Mouse (Mus musculus) cerebellum, postnatal 10 days (tissue): ENCODE results near the gene Jup.

Source experiments
- DNase-seq, 2 experiments: peaks; one replicate each; pipeline ENCODE4 v3.0.0; 2021; ENCODE audit warnings: mixed read lengths in 2 of 2

Gene Jup

DNA sequence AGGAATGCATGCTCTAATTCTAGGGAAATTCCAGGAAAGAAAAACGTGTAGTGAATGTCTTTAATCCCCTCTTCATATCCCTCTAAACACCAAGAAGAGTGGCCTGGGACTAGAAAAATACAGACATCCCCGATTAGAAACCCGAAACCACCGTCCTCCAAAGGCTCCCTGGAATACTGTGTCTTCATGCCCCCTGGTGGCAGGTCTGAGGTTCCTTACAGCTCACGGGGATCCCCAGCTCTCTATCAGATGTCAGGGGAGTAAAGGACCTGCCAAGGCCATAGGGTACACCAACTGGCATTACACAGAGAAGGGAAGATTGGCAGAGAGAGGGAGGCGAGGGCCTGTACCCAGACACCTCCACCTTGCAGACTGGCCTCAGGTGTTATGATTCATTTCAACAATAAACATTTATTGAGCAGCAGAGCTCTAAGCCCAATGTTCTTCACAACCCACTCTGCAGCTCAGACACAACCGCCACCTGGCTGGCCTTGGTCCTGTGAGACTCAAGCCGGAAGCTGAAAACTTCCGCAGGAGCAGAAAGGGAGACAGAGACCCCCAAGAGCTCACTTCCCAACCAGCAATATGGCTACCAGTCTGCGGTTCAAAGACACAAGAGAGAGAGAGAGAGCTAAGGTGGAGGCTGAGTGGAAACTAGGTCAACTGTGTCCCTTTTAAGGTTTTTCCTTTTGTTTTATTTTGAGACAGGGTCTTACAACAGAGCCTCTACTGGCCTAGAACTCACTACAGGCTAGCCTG is 10.7 kb upstream of the Jup start:
- peak; percentile 82 to 83 for DNase-seq

DNA sequence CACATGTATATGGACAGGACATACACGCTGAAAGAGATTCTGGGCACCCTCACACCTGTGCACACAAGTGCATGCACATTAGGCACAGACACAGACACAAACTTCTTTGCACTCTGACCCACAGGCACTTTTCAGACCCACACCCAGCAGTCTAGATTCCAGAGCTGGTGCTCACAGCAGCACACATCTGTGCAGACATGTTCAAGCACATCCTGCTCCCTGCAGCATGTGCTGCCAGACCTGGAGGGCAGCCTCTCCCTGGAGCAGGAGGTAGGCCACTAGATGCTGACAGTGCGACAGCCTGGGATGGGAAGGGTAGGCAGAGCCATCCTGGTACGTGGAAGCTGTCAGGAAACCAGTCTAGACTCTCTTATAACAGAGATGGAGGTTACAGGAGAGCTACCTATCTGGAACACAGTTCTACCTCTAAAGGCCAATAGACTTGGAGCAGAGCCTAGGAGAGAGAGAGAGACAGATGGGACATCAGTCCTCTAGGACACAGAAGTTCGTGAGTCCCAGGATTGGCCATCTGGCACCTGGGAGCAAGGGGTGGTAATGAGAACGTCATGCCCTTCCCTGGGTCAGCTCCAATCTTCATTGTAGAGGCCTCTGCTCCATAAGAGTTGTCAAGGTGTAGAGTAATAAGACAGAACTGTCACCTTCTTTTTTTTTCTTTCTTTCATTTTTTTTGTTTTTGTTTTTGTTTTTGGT is 9.6 kb upstream of the Jup start:
- peak; percentile 86 for DNase-seq

DNA sequence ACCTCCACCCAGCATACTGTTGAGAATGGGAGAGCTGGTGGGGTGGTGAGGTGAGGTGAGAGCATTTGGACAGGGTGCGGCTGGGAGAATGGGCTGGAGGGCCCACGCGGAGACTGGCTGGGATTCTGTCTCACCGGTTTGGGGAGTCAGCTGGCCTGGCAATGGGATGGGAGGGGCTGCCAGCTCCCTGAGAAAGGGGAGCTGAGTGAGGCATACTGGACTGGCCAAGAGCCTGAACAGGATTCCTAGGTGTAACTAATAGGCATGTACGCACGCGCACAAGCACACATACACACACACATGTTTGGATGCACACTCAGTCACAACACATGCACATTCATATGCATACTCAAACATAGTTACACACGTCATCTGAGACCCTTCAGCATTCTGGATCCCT is 8.7 kb upstream of the Jup start:
- peak; percentile 54 to 59 for DNase-seq

DNA sequence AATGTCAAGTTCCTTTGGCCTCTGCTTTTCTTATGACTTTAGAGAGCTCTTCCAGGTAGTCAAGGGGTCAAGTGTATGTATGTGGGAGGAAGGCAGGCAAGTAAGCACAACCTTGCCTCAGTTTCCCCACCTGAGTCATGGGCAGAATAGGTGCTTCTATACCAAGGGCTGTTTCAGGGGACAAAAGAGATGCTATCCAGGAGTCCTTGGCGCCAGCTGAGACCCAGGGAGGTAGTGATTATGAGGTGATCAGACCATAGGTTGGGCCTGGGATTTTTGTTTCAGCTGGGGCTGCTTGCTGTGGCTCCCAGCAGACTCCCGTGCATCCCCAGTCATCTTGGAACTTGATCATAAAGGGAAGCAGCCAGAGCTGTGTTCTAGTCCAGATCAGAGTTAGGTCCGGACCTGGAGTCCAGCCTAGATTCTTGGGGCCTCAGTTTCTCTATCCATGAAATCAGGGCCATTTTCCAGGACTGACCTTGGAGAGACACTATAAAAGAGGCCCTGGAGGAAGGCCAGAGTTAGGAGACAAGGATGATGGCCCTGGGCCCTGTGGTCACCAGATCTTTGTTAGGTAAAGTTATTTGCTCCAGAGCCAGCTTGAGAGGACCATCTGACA is 7.0 kb upstream of the Jup start:
- no peak for DNase-seq

DNA sequence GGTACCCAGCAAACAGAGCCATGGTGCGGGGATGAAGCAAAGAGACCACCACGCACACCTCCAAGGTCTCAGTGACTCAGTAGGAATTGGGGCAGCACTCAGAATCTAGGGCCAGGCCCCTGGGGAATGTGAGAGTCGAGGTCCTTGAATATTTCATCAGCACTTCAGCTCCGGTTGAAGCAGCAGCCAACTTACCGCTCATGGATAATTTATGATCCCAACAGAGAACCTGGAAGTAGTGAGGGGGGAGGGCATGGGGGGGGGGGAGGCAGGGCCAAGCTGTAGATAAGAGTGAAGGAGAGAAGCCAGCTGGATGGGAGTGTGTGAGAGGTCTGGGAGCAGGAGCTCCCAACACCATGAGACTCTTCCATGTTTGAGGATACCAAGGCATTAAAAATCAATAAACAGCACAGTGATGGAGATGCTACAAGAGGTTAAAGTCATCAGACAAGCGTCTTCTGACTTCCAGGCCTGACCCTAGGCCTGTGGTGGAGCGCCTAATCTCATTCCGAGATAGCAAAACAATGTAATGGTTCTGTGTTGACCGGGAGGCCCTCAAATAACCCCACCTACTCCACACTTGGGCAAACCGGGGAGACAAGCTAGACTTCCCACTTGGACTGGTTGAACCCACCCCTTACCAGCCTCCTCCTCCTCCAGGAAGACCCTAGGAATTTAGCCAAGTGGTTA is 6.0 kb upstream of the Jup start:
- no peak for DNase-seq

DNA sequence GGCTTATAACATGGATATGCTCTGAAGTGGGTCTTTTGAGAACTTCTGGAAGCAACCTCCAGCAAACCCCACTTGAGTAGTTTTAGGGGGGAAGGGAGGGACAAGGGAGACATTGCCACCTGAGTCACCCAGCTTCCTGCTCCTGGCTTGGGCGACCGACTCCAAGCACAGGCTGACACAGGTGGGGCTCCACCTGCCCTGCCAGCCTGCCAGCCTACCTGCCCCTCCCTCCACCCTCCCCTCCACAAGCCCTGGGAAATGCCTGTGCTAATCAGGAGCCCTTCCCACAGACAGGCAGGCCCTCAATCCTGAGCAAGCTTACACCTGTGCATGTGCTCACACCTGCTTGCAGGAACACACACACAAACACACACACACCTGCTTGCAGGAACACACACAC is 5.1 kb upstream of the Jup start:
- DNase-seq = no peak

DNA sequence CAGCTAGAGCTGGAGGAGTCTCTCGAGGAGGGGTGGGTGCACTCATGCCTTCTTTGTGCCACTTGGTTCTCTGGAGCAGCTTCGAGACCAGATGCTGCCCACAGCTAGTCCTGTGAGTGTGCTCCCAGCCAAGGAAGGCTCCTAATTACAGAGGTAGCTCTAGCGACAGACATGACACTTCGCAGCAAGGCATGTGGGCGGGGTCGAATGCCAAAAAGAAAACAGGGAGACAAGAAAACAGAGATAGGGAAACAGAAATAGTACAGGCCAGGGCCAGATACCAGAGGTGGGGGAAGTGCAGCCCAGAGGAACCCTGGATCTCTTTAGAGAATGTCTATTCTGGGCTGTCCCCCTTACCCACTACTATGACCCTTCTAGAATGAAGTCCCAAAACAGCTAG is 4.7 kb upstream of the Jup start:
- no peak for DNase-seq

DNA sequence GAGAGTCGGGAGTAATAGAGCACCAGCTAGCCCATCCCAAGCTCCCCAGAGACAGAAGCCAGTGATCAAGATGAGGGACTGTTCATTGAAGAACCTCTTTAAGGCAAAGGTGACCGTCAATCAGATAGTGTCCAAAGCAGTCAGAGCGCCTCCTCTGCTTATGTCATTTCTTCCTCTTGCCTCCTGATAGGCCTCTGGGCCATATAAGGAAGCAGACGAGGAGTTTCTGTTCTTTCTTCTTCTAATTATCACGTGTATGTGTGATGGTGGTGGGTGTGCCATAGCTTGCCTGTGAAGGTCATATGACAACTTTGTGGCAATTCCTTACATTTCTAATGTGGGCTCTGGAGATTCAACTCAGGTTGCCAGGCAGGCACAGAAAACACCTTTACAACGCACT is 3.3 kb upstream of the Jup start:
- DNase-seq = no peak

DNA sequence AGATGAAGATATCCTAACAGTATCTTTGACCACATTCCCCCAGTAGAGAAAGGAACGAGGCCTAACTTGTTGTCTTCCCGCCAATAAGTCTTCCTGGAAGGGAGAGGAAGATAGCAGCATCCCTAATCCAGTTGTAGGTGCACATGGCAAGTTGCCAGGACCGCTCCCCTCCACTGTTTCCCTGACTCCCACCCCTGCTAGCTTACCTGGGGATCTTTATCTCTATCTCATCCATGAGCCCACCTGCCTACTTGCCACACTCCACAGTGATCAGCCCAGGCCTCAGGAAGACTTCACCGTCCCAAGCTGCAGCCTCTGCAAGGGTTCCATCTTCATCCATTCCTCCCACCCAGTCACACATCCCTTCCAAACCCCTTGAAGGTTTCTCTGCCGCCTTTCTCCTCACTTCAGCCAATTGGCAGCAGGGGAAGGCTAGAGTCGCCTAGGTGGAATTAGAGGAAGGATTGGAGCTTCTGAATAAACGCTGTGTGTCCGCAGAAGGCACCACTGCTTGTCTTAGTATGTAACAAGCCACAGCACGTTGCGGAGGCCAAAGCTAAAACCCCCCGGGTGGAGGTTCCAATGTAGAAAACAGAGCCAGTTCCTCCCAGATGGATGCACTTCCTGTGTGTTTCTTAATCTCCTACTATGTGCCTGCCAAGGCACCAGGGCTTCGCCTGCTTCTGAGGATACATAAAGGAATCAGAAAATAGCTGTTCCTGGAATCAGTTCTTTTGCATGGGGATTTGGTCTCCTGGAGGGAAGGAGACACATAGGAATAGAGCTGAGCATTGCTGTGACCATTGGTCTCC is 2.4 kb upstream of the Jup start:
- DNase-seq = peak in 1 of 2 experiments; percentile 32

DNA sequence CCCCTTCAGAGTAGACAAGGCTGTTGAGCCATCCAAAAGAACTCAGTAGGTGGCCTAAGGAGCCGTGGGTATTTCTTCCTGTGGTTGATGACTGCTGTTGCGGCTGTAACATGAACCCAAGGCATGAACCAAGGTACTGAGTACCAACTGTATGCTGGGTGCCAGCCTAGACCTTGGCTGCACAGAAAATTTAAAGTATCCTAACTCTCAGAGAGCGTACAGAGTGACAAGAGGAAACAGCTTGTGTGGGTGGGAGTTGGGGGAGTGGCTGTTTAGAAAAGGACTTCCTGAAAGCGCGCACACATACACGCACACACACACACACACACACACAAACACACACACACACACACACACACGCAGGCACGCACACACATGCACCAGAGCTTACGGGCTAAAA is 1.8 kb upstream of the Jup start:
- no peak for DNase-seq

DNA sequence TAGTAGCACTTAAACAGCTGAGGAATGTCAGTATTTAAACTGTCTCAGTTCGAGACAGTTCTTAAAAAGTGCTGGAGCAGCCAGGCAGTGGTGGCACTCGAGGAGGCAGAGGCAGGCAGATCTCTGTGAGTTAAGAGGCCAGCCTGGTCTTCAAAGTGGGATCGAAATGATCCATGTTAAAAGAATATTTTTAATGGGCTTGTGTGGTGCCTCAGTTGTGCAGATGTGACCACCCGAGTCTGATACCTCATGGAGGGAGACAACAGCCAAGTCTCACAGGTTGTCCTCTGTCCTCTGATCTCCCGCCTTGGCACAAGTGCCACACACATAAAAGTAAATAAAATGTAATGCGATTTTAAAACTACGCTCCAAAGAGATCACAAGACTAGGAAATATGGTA is 954 bp upstream of the Jup start:
- DNase-seq = no peak

DNA sequence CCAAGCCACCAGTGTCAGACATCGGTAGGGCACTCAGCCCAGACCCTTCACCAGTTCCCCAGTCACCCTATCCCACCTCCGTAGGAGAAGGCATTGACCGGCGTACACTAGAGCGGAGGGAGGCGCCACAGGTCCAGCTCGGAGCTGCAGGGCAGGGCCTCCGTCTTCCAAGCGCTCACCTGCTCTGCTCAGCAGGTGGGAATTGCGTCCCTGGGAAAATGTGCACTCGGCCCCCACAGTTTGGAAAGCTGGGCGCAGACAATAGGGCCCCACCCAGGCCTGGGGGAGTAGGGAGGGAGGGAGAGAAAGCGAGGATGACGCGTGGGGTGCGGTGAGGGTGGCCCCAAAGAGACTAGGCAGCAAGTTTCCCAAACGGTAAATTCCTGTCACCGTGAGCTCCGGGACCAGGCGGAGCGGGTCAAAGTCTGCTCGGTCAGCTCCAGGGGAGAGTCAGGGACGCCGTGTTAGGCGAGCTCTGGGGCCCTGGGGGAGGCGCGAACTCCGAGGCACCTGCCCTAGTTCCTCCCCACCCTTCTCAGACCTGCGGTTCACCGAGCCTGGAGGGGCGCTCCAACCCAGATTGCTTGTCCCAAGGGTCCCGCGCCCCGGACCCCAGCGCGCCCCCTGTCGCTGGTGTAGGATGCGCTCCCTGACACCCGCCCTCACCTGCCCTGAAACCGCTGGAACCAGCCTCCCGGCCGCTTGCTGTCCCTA is 520 bp downstream of the Jup start:
- peak; percentile 69 to 71 for DNase-seq

DNA sequence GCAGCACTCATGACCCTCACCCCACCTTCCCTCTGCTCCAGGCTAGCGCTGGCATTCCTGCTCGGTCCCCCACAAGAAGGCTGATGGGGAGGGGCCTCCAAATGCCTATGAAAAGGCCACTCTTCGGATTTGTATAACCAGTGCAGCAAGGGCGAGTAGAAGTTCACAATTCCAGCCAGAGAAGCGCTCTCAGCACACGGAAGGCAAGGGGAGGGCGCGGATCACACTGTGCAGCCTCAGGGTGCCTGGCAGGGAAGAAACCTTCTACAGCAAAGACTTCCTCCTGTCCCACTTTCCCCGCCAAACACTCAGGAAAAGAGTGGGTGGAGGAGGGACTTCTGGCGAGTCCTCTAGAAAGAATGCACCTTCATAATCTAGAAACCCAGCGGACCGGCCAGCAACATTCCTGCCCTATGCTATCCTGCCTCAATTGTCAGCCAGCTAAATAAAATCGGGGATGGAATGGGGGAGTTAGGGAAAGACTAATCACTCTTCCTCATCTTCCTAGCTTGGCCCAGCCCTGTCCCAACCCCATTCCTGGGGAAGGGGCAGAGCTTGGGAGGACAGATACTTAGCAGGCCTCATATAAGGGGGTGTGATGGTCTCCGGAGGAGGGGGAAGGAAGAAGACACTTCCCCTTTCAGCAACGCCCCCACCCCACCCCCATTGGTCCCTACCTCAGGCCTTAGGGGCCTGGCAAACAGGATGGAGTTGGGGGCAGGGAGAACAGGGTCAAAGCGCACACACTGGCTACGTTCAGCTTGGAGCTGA is 1.5 kb downstream of the Jup start:
- peak; percentile 54 to 60 for DNase-seq

DNA sequence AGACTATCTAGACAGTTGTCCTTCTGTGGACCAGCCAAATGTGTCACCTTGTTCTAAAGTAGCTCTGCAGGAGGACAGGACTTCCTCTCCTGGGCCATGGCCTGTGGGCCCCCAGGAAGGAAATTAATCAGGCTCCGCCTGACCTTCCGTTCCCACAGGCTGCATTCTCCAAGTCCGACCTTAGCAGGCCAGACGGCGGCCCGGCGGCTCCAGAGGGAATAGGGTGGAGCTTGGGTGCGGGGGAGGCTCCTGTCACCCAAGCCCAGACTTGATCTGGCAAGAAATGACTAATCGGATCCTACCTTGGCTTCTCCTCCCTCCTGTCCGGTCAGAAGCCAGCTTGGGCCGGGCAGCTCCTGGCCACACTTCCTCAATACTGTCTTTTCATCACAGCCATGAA is 2.4 kb downstream of the Jup start:
- peak; percentile 51 to 55 for DNase-seq

DNA sequence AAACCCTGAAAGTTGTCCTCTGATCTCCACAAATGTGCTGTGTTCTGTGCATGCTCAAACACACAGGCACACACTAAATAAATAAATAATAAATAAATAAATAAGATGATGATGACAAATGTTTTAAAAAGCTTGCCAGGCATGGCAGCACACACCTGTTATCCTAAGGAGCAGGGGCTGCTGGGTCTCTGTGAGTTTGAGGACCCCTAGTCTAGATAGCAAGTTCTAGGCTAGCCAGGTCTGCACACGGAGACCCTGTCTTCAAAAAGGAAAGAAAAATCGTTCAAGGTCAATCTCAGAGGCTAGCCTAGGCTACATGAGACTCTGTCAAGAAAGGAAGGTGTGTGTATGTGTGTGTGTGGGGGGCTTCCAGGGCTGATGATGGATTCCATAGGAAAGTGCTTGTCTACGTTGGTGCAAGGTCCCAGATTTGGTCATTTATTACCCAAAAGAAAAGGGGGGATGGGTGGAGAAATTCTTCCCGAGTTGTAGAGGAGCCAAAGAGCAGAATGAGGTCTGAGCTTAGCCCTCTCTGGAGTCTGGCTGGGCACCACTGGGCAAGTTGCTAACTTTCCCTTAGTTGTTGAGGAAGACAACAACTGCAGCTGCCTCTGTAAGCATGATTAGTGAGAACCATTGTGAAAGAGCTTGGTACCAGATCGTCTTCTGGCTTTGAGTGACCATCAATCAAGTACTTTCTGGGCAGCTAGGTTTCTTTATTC is 3.0 kb downstream of the Jup start:
- DNase-seq = no peak

DNA sequence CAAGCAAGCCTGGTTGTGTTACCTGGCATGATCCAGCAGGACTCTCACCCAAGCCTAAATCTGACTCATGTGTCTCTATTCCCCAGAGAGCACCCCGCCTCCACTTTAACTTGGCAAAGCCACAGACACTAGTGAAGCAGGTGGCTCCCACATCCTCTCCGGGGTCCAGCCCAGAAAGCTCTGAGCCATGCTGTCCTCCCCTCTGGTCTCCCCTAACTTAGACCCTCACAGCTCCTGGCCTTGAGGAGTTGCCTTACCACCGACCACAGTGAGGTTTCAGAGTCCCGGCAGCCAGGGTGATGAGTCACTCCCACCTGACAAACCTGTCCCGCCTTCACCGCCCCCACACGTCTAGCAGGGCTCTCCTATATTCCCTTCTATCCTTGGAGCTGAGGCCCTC is 3.8 kb downstream of the Jup start:
- no peak for DNase-seq

DNA sequence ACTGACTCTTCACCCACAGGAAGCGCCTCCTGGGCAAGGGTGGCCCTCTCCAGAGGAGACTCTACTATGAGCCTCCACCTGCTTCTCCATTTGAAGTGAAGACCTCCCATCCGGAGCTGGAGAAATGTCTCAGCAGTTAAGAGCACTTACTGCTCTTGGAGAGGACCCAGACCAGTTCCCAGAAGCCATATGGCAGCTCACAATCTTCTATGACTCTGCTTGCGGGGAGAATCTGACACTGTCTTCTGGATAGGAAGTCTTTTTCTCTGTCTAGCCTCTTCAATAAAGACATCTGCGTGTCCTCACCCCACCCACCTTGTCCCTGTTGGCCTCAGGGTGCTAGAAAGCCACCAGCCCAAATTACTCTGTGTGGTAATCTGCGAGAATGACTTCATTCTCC is 4.6 kb downstream of the Jup start:
- DNase-seq = no peak

DNA sequence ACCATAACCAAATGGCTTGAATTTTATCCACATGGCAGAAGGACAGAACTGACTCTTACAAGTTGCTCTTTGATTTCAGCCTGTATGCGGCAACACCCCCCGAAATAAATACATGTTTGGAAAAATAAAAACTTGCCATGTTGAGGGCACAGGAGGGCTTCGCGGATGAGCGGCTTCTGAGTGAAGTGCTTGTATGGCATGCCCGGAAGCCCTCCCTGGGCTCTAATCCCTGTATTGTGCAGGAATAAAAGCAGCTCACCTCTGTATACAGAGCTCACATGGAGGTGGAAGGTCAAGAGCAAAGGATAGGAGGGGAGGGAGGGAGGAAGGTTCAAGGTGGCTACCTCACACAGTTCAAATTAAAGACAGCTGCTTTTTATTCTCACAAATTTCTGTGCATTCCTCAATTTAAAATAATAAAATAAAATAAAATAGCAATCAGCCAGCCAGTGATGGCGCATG is 5.6 kb downstream of the Jup start:
- no peak for DNase-seq

DNA sequence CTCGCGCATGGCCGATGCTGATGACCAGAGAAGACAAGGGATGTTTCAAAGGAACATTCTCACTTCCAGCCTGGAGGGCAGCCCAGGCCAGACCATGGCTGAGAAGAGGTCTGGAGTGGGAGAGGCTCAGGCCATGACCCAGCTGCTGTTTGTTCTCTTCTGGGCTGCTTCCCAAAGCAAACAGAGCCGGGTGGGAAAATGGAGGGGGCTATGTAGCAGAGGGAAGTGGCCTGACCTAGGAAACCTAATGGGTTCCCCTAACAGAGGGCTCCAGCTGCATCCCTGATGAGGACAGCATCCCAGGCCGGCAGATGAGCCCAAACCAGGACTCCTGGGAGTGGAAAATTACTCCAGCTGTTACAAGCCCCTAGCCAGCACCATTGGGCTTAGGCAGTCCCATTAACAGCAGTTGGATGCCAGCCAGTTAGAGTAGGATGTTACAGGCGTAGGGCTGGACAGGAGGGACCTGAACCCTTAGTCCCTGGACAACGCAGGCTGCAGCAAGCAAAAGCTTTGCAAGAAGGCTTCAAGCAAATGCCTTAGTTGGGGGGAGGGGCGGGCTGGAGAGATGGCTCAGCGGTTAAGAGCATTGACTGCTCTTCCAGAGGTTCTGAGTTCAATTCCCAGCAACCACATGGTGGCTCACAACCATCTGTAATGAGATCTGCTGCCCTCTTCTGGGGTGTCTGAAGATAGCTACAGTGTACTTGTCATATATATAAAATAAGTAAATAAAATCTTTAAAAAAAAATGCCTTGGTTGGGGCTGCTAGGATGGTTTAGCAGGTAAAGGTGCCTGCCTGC is 6.3 kb downstream of the Jup start:
- peak; percentile 53 to 54 for DNase-seq
